Mouse (Mus musculus) E14TG2a.4 (cell line): ENCODE data around the gene Cdkl4.

ENCODE experiments used
- H3K27me3 ChIP-seq: 2 replicates; pipeline ENCODE4 v1.6.1; 2014; ENCODE audit warnings: low read length, control low read depth; ENCODE audit not compliant: insufficient read depth
- H3K36me3 ChIP-seq: 2 replicates; pipeline ENCODE4 v1.6.1; 2014; ENCODE audit warnings: low read length, control low read depth; ENCODE audit not compliant: insufficient read depth
- H3K4me1 ChIP-seq: replicated peaks from 2 replicates; pipeline ENCODE4 v1.6.1; 2014; ENCODE audit warnings: low read depth, low read length, control low read depth
- H3K4me3 ChIP-seq: replicated peaks from 2 replicates; pipeline ENCODE4 v1.5.1; 2014; ENCODE audit warnings: mild to moderate bottlenecking, low read length
- H3K9me3 ChIP-seq: 2 replicates; pipeline ENCODE4 v1.6.1; 2014; ENCODE audit warnings: low read length, control low read depth
- CTCF ChIP-seq: conservative IDR thresholded peaks from 2 replicates; pipeline ENCODE4 v1.5.1; 2014; ENCODE audit warnings: low read length
- NANOG ChIP-seq: IDR thresholded peaks from 2 replicates; pipeline ENCODE4 v1.6.1; 2014; ENCODE audit warnings: borderline replicate concordance, low read length, mixed read lengths
- POU5F1 ChIP-seq: IDR thresholded peaks from 2 replicates; pipeline ENCODE4 v1.6.1; 2014; ENCODE audit warnings: low read length, borderline replicate concordance

Gene Cdkl4

DNA sequence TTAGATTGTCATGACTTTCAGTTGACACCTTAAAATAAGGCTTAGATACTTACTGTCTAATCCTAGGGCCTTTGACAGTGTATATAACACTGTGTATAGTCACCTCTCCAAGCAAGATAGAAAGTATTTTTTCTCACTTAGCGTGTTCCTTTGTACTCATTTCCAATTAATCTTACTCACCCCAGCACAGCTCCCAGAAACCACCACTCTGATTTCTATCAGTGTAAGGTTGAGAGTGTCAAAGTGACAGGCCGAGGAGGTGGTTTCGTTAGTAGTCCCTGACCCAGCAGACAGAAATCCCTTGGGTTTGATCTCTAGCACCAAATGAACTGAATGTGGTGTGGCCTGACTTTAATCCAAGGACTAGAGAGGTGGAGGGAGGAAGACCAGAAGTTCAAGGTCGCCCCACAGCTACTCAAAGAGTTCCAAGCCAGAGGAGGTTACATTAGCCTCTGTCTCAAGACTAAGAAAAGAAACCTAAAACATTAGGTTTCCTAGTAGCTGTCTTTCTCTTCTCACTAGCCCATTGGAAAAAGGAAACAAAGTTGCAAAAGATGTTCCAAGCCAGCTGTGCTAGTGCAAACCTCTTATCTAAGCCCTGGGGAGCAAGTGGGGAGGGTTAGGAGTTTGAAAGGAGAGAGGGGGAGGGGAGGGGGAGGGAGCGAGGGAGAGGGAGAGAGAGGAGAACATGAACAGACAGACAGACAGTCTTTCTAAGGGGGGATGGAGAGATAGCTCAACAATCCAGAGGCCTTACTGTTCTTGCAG, 76.4 kb downstream of the Cdkl4 start:
- peak overlapping the region; percentile 69; the same call in 1 of the 2 replicates for H3K4me3 ChIP-seq
- TF ChIP-seq CTCF (no peak), NANOG (no peak), POU5F1 (no peak)
- H3K9me3 ChIP-seq, result no peaks in the 10 kb centered on the region
- H3K4me1 ChIP-seq, result peaks cover 64% of the 10 kb centered on the region
- peaks cover 24% of the 10 kb centered on the region for H3K36me3 ChIP-seq
- no peaks in the 10 kb centered on the region for H3K27me3 ChIP-seq

GRCm38 (mm10) chr17:80500025-80500424, 77.6 kb downstream of the Cdkl4 start:
- Histone ChIP-seq H3K27me3 (no peaks in the 10 kb centered on the region), H3K36me3 (peaks cover 12% of the 10 kb centered on the region), H3K4me1 (peaks cover 72% of the 10 kb centered on the region), H3K9me3 (no peaks in the 10 kb centered on the region), H3K4me3 (peak overlapping the region; percentile 69)
- TF ChIP-seq POU5F1 (no peak), CTCF (no peak), NANOG (no peak)

DNA sequence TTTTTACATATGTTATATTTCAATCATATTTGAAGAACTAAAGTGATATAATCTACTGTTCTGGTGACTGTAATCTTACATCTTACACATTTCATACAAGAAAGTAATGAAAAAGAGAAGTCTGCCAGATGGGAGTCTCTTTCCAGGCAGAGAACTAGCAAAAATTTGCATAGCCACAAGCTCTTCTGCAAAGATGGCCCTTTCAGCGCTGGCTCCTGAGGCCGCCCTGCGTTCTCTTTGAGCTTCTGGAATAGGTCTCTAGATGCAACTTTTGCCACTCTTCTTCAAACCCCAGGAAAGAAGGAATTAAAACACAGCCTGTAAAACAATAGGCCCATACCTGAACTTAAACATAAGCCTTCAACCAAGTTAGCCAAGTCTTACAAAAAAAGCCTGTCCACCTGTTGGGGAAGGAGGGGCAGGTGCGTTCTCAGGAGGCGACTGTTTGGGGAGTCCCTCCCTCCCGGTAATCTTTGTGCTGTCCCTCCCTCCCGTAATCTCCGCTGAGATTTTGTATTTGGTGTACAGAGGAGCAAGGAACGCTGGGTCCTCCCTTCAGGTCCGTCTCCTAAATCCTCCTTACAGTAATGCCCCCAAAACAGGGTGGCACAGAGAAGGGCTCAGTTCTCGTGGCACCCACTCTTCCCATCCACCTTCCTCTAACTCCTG, 78.9 kb downstream of the Cdkl4 start:
- TF ChIP-seq POU5F1 (no peak), CTCF (no peak), NANOG (no peak)
- Histone ChIP-seq H3K4me3 (peak overlapping the region; percentile 69), H3K4me1 (peaks cover 72% of the 10 kb centered on the region)

DNA sequence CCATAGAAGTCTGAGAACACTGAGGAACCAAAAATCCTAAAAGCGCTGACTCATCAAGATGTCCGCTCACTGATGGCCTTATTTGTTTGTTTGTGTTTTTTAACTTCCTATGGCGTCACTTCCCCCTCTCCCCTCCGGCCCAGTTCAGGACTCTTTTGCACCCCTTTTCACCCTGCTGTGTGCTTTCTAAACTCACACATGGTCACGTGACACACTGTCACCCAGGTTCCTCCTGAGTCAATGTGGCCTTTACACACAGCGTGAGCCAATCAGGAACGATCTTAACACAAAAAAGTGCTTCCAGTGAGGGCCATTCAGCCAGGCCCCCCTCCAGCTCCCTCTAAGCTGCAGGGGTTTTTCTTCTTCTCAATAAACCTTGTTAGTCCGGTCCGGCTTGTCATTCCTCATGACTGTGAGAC, 80.4 kb downstream of the Cdkl4 start:
- Histone ChIP-seq H3K4me3 (peak overlapping the region; percentile 55), H3K27me3 (no peaks in the 10 kb centered on the region), H3K36me3 (no peaks in the 10 kb centered on the region), H3K9me3 (no peaks in the 10 kb centered on the region), H3K4me1 (peaks cover 65% of the 10 kb centered on the region)
- TF ChIP-seq NANOG, result peak; percentile 81
- TF ChIP-seq POU5F1, result no peak

More for the DNA sequence above, 78.9 kb downstream of the Cdkl4 start:
- no peaks in the 10 kb centered on the region for H3K27me3 ChIP-seq
- 0 out of 2 replicates have a peak, but pooled peaks cover 2% of the 10 kb centered on the region for H3K36me3 ChIP-seq
- no peaks in the 10 kb centered on the region for H3K9me3 ChIP-seq

DNA sequence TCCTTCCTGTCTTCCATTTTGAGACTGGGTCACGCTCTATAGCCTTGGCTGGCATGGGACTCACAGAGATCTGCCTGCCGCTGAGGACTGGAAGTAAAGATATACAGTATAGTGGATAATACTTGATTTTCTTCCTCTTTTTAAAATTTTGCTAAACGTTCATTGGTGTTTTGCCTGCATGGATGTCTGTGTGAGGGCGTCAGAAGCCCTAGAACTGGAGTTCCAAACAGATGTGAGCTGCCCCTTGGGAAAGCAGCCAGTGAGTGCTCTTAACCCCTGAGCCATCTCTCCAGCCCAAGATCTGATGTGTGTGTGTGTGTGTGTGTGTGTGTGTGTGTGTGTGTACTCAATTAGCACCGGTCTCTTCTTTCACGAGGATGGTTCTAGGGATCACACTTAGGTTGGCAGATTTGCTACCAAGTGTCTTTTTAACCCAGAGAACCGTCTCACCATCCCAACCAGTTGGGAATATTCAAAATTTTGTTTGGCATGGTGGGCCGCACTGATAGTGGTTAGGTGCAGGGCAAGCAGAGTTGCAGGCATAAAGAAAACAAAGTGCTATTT, 80.9 kb downstream of the Cdkl4 start:
- Histone ChIP-seq H3K4me1 (peaks cover 60% of the 10 kb centered on the region), H3K4me3 (peak overlapping the region; percentile 55)
- TF ChIP-seq POU5F1, result no peak
- no peak for TF ChIP-seq CTCF
- TF ChIP-seq NANOG, result no peak

GRCm38 (mm10) chr17:80496185-80496584, 81.4 kb downstream of the Cdkl4 start:
- Histone ChIP-seq H3K4me1 (peaks cover 60% of the 10 kb centered on the region), H3K9me3 (no peaks in the 10 kb centered on the region), H3K36me3 (no peaks in the 10 kb centered on the region), H3K4me3 (peak overlapping the region; percentile 55; the same call in 1 of the 2 replicates), H3K27me3 (no peaks in the 10 kb centered on the region)
- TF ChIP-seq NANOG (no peak), POU5F1 (no peak), CTCF (no peak)

More for the DNA sequence above, 80.9 kb downstream of the Cdkl4 start:
- Histone ChIP-seq H3K27me3 (no peaks in the 10 kb centered on the region), H3K36me3 (no peaks in the 10 kb centered on the region), H3K9me3 (no peaks in the 10 kb centered on the region)

GRCm38 (mm10) chr17:80493891-80494290, 83.7 kb downstream of the Cdkl4 start:
- Histone ChIP-seq H3K9me3 (no peaks in the 10 kb centered on the region), H3K27me3 (no peaks in the 10 kb centered on the region), H3K4me3 (no peak overlapping the region), H3K4me1 (peaks cover 50% of the 10 kb centered on the region), H3K36me3 (no peaks in the 10 kb centered on the region)
- TF ChIP-seq POU5F1 (no peak), CTCF (no peak), NANOG (no peak)

DNA sequence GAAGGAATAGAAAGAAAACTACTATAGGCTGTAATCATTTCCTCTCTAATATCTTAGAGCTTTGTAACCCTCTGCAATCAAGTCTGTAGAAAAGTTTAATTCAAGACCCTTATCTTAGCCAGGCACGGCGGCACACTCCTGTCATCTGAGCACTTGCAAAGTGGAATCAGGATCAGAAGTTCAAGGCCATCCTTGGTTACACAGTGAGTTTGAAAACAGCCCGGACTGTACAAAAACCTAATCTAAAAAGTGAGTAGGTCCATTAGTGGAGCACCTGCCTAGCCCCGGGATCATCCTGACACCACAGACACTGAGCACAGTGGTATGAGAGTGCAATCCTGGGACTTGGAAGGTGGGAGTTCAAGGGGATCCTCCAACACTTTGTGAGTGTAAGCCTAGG, 84.8 kb downstream of the Cdkl4 start:
- H3K4me1 ChIP-seq, result peaks cover 40% of the 10 kb centered on the region
- no peak for TF ChIP-seq POU5F1
- no peak for TF ChIP-seq CTCF
- TF ChIP-seq NANOG, result no peak
- no peaks in the 10 kb centered on the region for H3K36me3 ChIP-seq
- no peaks in the 10 kb centered on the region for H3K27me3 ChIP-seq
- H3K9me3 ChIP-seq, result no peaks in the 10 kb centered on the region
- no peak overlapping the region for H3K4me3 ChIP-seq
